Mouse (Mus musculus): ENCODE results near the gene Nxn. TPM values are rescaled to one million over a fixed set of nuclear protein-coding genes. Genes with fewer than 3 reads are reported as not detected.

The Nxn gene
- total RNA-seq, 2 experiments from 2014 or later: 11.6 to 12.2 TPM

GRCm38 (mm10) chr11:76419179-76419578 is 20.2 kb upstream of the Nxn start:
- Histone ChIP-seq H3K4me3 (no peak overlapping the region), H3K27ac (peak overlapping the region; percentile 78)
- DNase-seq (ENCODE audit: low spot score in 2 of 2): no peak
- peak; percentile 53 for TF ChIP-seq CTCF (conservative IDR thresholded peaks at IDR 0.05)

- TF ChIP-seq CTCF (conservative IDR thresholded peaks at IDR 0.05): no peak
- Histone ChIP-seq H3K27ac (peak overlapping the region; percentile 78), H3K4me3 (no peak overlapping the region)
- no peak for DNase-seq (ENCODE audit: low spot score in 2 of 2)
Measured at GRCm38 (mm10) chr11:76418423-76418822, 19.5 kb upstream of the Nxn start.

GRCm38 (mm10) chr11:76415985-76416384 is 17.0 kb upstream of the Nxn start:
- no peak for TF ChIP-seq CTCF (conservative IDR thresholded peaks at IDR 0.05)
- H3K4me3 ChIP-seq: no peak overlapping the region
- peak overlapping the region; percentile 43 for H3K27ac ChIP-seq
- no peak for DNase-seq (ENCODE audit: low spot score in 2 of 2)

DNA sequence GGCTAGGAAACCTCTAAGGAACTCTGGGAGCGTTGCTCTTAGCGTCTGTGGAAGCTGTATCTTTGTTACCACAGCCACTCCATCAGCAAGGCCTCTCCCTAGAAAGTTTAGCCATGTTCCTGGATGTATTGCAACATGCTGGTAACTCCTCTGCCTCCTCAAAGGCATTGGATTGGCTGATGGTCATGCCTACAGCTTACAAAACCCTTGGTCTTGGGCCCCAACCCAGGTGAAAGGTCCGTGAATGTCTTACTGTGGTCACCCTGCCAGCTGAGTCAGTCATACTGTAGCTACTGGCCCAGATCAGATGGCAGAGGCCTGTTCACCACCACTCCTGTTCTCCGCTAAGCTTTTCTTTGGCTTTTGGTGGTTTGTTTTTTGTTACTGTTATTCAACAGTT is 16.1 kb upstream of the Nxn start:
- peak overlapping the region; percentile 43; the same call in 1 of the 2 replicates for H3K27ac ChIP-seq
- no peak for TF ChIP-seq CTCF (conservative IDR thresholded peaks at IDR 0.05)
- no peak for DNase-seq (ENCODE audit: low spot score in 2 of 2)
- H3K4me3 ChIP-seq: no peak overlapping the region

- H3K27ac ChIP-seq: peak overlapping the region; percentile 37; the same call in 1 of the 2 replicates
- TF ChIP-seq CTCF (conservative IDR thresholded peaks at IDR 0.05): no peak
- H3K4me3 ChIP-seq: no peak overlapping the region
- peak in 1 of 2 experiments; percentile 10 for DNase-seq (ENCODE audit: low spot score in 2 of 2)
Measured at GRCm38 (mm10) chr11:76413202-76413601, 14.3 kb upstream of the Nxn start.

- peak; percentile 83 for TF ChIP-seq CTCF (conservative IDR thresholded peaks at IDR 0.05)
- no peak overlapping the region for H3K4me3 ChIP-seq
- H3K27ac ChIP-seq: no peak overlapping the region
- peak; percentile 49 to 74 for DNase-seq (ENCODE audit: low spot score in 2 of 2)
Measured at GRCm38 (mm10) chr11:76410826-76411225, 11.9 kb upstream of the Nxn start.

DNA sequence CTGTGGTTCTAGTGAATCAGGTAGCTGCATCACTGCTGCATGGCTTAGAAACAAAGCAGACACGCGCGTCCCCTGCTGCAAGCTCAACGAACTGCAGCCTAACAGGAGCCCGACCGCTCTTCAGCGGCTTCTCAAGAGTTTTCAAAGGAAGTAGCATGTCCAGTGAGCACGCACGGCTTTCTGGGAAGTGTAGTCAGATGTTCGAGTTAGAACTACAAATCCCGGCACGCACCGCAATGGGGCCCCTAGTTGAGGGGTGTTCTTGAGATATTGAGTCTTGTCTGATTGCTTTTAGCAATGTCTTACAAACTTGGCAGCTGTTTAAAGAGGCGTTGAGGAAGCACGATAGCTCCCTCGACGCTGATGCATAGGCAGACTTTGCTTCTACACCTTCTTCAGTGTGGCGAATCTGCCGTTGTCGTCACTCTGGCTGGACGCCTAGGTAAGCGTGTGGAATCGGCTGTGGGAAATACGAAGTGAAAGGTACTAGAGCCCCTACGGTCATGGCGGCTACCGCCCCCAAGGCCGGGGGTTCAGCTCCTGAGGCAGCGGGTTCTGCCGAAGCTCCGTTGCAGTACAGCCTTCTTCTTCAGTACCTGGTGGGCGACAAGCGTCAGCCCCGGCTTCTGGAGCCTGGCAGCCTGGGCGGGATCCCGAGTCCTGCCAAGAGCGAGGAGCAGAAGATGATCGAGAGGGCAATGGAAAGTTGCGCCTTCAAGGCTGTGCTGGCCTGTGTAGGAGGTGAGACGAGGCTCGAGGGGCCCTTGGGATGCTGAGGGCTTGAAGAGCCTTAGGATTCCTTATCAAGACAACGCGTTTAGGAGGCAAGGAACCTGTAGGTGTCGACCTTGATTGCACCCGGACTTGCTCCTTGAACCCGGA is 8.0 kb upstream of the Nxn start, which contains the start of gene Timm22:
TSS of gene Timm22 (plus strand) at position 251 of the 882 bp plus-strand sequence.
- peak; percentile 97 for TF ChIP-seq CTCF (conservative IDR thresholded peaks at IDR 0.05)
- Histone ChIP-seq H3K27ac (peak within 1 kb of the TSS; percentile 92), H3K4me3 (peak within 1 kb of the TSS; percentile 79)
- peak; percentile 96 to 97 for DNase-seq (ENCODE audit: low spot score in 2 of 2)

DNA sequence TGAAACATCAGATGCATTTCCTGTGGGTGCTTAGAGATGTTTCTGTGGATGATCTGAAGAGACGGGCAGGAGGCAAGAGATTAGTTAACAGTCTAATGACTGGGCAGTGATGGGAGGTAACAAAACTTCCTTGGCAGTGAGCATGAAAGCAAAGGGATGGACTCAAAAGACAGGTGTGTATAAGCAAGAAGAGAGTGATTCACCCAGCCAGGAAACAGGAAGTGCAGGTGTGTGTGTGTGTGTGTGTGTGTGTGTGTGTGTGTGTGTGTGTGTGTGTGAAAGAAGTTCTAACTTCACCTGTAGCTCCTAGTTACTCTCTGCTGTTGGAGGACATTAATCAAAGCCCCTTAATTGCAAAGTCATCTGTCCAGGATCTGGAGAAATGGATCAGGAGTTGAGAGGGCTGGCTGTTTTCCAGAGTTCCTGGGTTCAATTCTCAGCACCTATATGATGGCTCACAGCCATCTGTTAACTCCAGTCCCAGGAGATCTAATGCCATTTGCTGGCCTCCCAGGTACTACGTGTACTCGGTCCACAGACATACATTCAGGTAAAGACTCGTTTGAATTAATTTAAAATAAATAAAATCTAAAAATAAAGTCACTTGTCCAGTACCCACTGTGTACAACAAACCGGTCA is 6.8 kb upstream of the Nxn start:
- Histone ChIP-seq H3K4me3 (no peak overlapping the region), H3K27ac (no peak overlapping the region)
- DNase-seq (ENCODE audit: low spot score in 2 of 2): no peak
- TF ChIP-seq CTCF (conservative IDR thresholded peaks at IDR 0.05): no peak

- Histone ChIP-seq H3K4me3 (no peak overlapping the region), H3K27ac (no peak overlapping the region)
- no peak for TF ChIP-seq CTCF (conservative IDR thresholded peaks at IDR 0.05)
- no peak for DNase-seq (ENCODE audit: low spot score in 2 of 2)
Measured at GRCm38 (mm10) chr11:76405113-76405512, 6.2 kb upstream of the Nxn start.

GRCm38 (mm10) chr11:76401398-76401797 is 2.5 kb upstream of the Nxn start:
- Histone ChIP-seq H3K27ac (no peak overlapping the region), H3K4me3 (no peak overlapping the region)
- no peak for TF ChIP-seq CTCF (conservative IDR thresholded peaks at IDR 0.05)
- DNase-seq (ENCODE audit: low spot score in 2 of 2): no peak

GRCm38 (mm10) chr11:76399587-76400330 is 819 bp upstream of the Nxn start:
- TF ChIP-seq CTCF (conservative IDR thresholded peaks at IDR 0.05): peak; percentile 76
- Histone ChIP-seq H3K27ac (peak overlapping the region; percentile 72), H3K4me3 (peak overlapping the region; percentile 70)
- DNase-seq (ENCODE audit: low spot score in 2 of 2): no peak

- no peak for DNase-seq (ENCODE audit: low spot score in 2 of 2)
- Histone ChIP-seq H3K4me3 (peak overlapping the region; percentile 70), H3K27ac (peak overlapping the region; percentile 72)
- TF ChIP-seq CTCF (conservative IDR thresholded peaks at IDR 0.05): no peak
Measured at GRCm38 (mm10) chr11:76398312-76398797, 585 bp downstream of the Nxn start.
